Mouse (Mus musculus): ENCODE data around the gene Slc25a51. TPM values are rescaled to one million over a fixed set of nuclear protein-coding genes. Genes with fewer than 3 reads are reported as not detected.

Slc25a51 gene
- total and polyA plus RNA-seq, 3 experiments = 27.6 to 44.7 (median 44.4) TPM

GRCm38 (mm10) chr4:45436383-45436913 is 27.9 kb upstream of the Slc25a51 start:
- no peak overlapping the region for H3K4me3 ChIP-seq (replicated peaks in 1 of 3; ENCODE audit: low read depth in 2 of 3, low read length in 2 of 3, poor library complexity in 1 of 3)
- TF ChIP-seq GABPA (IDR thresholded peaks at IDR 0.05; ENCODE audit: insufficient replicate concordance, low read depth, low read length) = no peak
- no peak for TF ChIP-seq UBTF (IDR thresholded peaks at IDR 0.05; ENCODE audit: low read depth, low read length)
- TF ChIP-seq SMC3 (IDR thresholded peaks at IDR 0.05; ENCODE audit: low read depth, low read length) = no peak
- TF ChIP-seq POLR2A (IDR thresholded peaks at IDR 0.05; ENCODE audit: low read depth, low read length) = no peak
- TF ChIP-seq PAX5 (IDR thresholded peaks at IDR 0.05; ENCODE audit: low read length) = no peak
- no peak for TF ChIP-seq USF2 (conservative IDR thresholded peaks at IDR 0.05; ENCODE audit: low read depth, low read length)
- no peak for TF ChIP-seq MAX (IDR thresholded peaks at IDR 0.05; ENCODE audit: low read length)
- TF ChIP-seq IRF4 (IDR thresholded peaks at IDR 0.05; ENCODE audit: low read depth, low read length) = no peak
- no peak for TF ChIP-seq SIN3A (IDR thresholded peaks at IDR 0.05; ENCODE audit: low read length)
- TF ChIP-seq ELF1 (IDR thresholded peaks at IDR 0.05; ENCODE audit: low read depth, low read length) = no peak
- TF ChIP-seq USF1 (IDR thresholded peaks at IDR 0.05; ENCODE audit: low read depth, low read length) = no peak
- TF ChIP-seq NRF1 (IDR thresholded peaks at IDR 0.05; ENCODE audit: low read depth, low read length) = no peak
- no peak for TF ChIP-seq ZKSCAN1 (IDR thresholded peaks at IDR 0.05; ENCODE audit: borderline replicate concordance, low read depth, low read length)
- no peak for TF ChIP-seq E2F4 (IDR thresholded peaks at IDR 0.05; ENCODE audit: insufficient replicate concordance, low read depth, low read length)
- TF ChIP-seq BHLHE40 (IDR thresholded peaks at IDR 0.05; ENCODE audit: low read depth, low read length) = no peak
- no peak for TF ChIP-seq MXI1 (IDR thresholded peaks at IDR 0.05; ENCODE audit: low read depth, low read length)
- no peak for TF ChIP-seq MAFK (IDR thresholded peaks at IDR 0.05; ENCODE audit: insufficient replicate concordance, low read length)
- no peak overlapping the region for H3K4me2 ChIP-seq (ENCODE audit: insufficient read depth, low read depth, poor library complexity, severe bottlenecking)
- DNase-seq (ENCODE audit: extremely low read depth) = no peak
- no peak overlapping the region; the same call in 1 of the 2 replicates for H3K27ac ChIP-seq (ENCODE audit: insufficient read depth, low read depth)
- peaks cover 37 to 75% of the 10 kb centered on the region in 2 experiments for H3K4me1 ChIP-seq (ENCODE audit: control insufficient read depth in 1 of 2, insufficient read depth in 2 of 2)
- dilution Hi-C loops (cut with MboI; ENCODE audit: extremely low pct_ligation_motif_present, extremely low pct_unique_long_range_greater_than_20kb, low sequenced_read_pairs) = no loop called here
- H3K79me2 ChIP-seq (replicated peaks; ENCODE audit: control insufficient read depth, extremely low read depth, insufficient read depth, poor library complexity, severe bottlenecking) = no peaks in the 10 kb centered on the region
- in situ Hi-C loops (cut with MboI; ENCODE audit: low pct_ligation_motif_present, low pct_unique_long_range_greater_than_20kb, low sequenced_read_pairs) = no loop called here
- peaks cover 7 to 78% of the 10 kb centered on the region in 2 experiments for H3K36me3 ChIP-seq (replicated peaks in 1 of 2; ENCODE audit: control insufficient read depth in 1 of 2, insufficient read depth in 1 of 2, low read length in 1 of 2)
- no peak overlapping the region for H3K9ac ChIP-seq (ENCODE audit: insufficient read depth, low read depth)
- no peaks in the 10 kb centered on the region for H3K9me3 ChIP-seq (replicated peaks; ENCODE audit: low read length)
- no peaks in the 10 kb centered on the region for H3K27me3 ChIP-seq (replicated peaks)

- no peak for DNase-seq (ENCODE audit: extremely low read depth)
- Histone ChIP-seq H3K36me3 (replicated peaks in 1 of 2; ENCODE audit: control insufficient read depth in 1 of 2, insufficient read depth in 1 of 2, low read length in 1 of 2) (peaks cover 3 to 78% of the 10 kb centered on the region in 2 experiments), H3K4me3 (replicated peaks in 1 of 3; ENCODE audit: low read depth in 2 of 3, low read length in 2 of 3, poor library complexity in 1 of 3) (no peak overlapping the region), H3K4me2 (ENCODE audit: insufficient read depth, low read depth, poor library complexity, severe bottlenecking) (no peak overlapping the region), H3K27me3 (replicated peaks) (no peaks in the 10 kb centered on the region), H3K27ac (ENCODE audit: insufficient read depth, low read depth) (no peak overlapping the region), H3K9ac (ENCODE audit: insufficient read depth, low read depth) (no peak overlapping the region), H3K79me2 (replicated peaks; ENCODE audit: control insufficient read depth, extremely low read depth, insufficient read depth, poor library complexity, severe bottlenecking) (no peaks in the 10 kb centered on the region), H3K4me1 (ENCODE audit: control insufficient read depth in 1 of 2, insufficient read depth in 2 of 2) (peaks cover 37 to 73% of the 10 kb centered on the region in 2 experiments), H3K9me3 (replicated peaks; ENCODE audit: low read length) (no peaks in the 10 kb centered on the region)
- dilution Hi-C loops (cut with MboI; ENCODE audit: extremely low pct_ligation_motif_present, extremely low pct_unique_long_range_greater_than_20kb, low sequenced_read_pairs) = no loop called here
- TF ChIP-seq JUN (IDR thresholded peaks at IDR 0.05; ENCODE audit: insufficient read depth, low read depth, low read length) (no peak), JUND (conservative IDR thresholded peaks at IDR 0.05; ENCODE audit: low read depth, low read length) (no peak), KAT2A (IDR thresholded peaks at IDR 0.05; ENCODE audit: insufficient replicate concordance, low read length) (no peak), HCFC1 (IDR thresholded peaks at IDR 0.05; ENCODE audit: low read depth, low read length) (no peak), RCOR1 (conservative IDR thresholded peaks at IDR 0.05; ENCODE audit: low read depth, low read length) (no peak), ZKSCAN1 (IDR thresholded peaks at IDR 0.05; ENCODE audit: borderline replicate concordance, low read depth, low read length) (no peak), SIN3A (IDR thresholded peaks at IDR 0.05; ENCODE audit: low read length) (no peak), ZC3H11A (IDR thresholded peaks at IDR 0.05; ENCODE audit: low read depth, low read length) (no peak), CHD2 (IDR thresholded peaks at IDR 0.05; ENCODE audit: low read length) (no peak), POLR2AphosphoS2 (IDR thresholded peaks at IDR 0.05; ENCODE audit: low read depth, low read length) (no peak)
- in situ Hi-C loops (cut with MboI; ENCODE audit: low pct_ligation_motif_present, low pct_unique_long_range_greater_than_20kb, low sequenced_read_pairs) = no loop called here
These were observed 27.3 kb upstream of the Slc25a51 start for GRCm38 (mm10) chr4:45435899-45436298.

Measured in CH12.LX (cell line).